ENCODE assay signal across 13 mouse cellular contexts in the genomic region with DNA sequence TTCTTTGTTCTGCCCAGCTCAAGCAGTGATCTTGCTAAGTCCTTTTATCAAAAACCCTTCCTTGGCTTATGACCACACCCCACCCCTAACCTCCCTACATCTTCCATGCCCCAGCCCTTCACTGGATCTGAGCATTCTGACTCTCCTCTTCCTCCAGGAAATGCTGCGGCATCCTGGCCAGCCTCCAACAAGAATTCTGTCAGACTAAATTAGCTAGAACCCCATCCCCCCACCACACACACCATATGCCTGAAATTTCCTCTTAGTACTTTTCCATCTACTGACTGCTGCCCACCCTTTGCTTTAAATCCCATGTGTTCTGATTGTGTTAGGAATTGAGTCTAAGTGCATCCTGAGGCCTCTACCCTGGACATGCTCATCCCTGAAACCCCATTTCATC. TPM values are rescaled to one million over a fixed set of nuclear protein-coding genes. Genes with fewer than 3 reads are reported as not detected.
DNase-seq lines count a peak whose midpoint lies in the region; ATAC-seq lines count a peak whose summit lies in the region.
"Had no signal": no experiment of that assay in that cellular context is flagged by ENCODE, and none has a peak within 500 bp of the region (broad histone marks: within the 10 kb centered on the region; RNA-seq: fewer than 3 reads in every experiment).

No protein-coding gene starts in this region.

- no peak overlapping the region for H3K9ac ChIP-seq in forebrain, embryonic 13.5 days
- H3K9ac ChIP-seq: hindbrain, embryonic 15.5 days; limb, embryonic 13.5 days; midbrain, embryonic 12.5 days had no signal

- ATAC-seq in forebrain, embryonic 13.5 days: peak; percentile 57; the same call in 1 of the 2 replicates

- H3K36me3 ChIP-seq in forebrain, embryonic 13.5 days (ENCODE audit: poor library complexity, severe bottlenecking): no peaks in the 10 kb centered on the region
- no peaks in the 10 kb centered on the region for H3K36me3 ChIP-seq in forebrain, embryonic 10.5 days (replicated peaks)
- H3K36me3 ChIP-seq: hindbrain, embryonic 15.5 days; limb, embryonic 13.5 days; midbrain, embryonic 12.5 days had no signal

- H3K27ac ChIP-seq in forebrain, embryonic 13.5 days: no peak overlapping the region
- H3K27ac ChIP-seq in forebrain, embryonic 10.5 days: no peak overlapping the region
- H3K27ac ChIP-seq: hindbrain, embryonic 15.5 days; limb, embryonic 13.5 days; midbrain, embryonic 12.5 days; stomach, postnatal 0 days had no signal

- no peaks in the 10 kb centered on the region for H3K9me3 ChIP-seq in forebrain, embryonic 13.5 days (replicated peaks)
- no peaks in the 10 kb centered on the region for H3K9me3 ChIP-seq in forebrain, embryonic 10.5 days
- H3K9me3 ChIP-seq: hindbrain, embryonic 15.5 days; limb, embryonic 13.5 days; midbrain, embryonic 12.5 days had no signal

- no peaks in the 10 kb centered on the region for H3K4me1 ChIP-seq in forebrain, embryonic 13.5 days
- H3K4me1 ChIP-seq in forebrain, embryonic 10.5 days: no peaks in the 10 kb centered on the region
- H3K4me1 ChIP-seq: hindbrain, embryonic 15.5 days; limb, embryonic 13.5 days; midbrain, embryonic 12.5 days had no signal

- no peak overlapping the region for H3K4me3 ChIP-seq in forebrain, embryonic 13.5 days
- H3K4me3 ChIP-seq in forebrain, embryonic 10.5 days: no peak overlapping the region
- H3K4me3 ChIP-seq: hindbrain, embryonic 15.5 days; limb, embryonic 13.5 days; midbrain, embryonic 12.5 days had no signal

- H3K4me2 ChIP-seq in forebrain, embryonic 13.5 days: no peak overlapping the region
- H3K4me2 ChIP-seq: hindbrain, embryonic 15.5 days; limb, embryonic 13.5 days; midbrain, embryonic 12.5 days had no signal

- 58% methylated on average over 1 of the region's 1 CpGs for WGBS in forebrain, embryonic 13.5 days
- 94% methylated on average over 1 of the region's 1 CpGs for WGBS in forebrain, embryonic 10.5 days

- intact Hi-C loops in left cerebral cortex, postnatal 14 days (cut with DNase I): no loop called here
- intact Hi-C loops in left cerebral cortex, postnatal 25 days (cut with DNase I): no loop called here

- DNase-seq in forebrain, embryonic 10.5 days (ENCODE audit: extremely low spot score, low spot score): no peak
- peak; percentile 38 to 50 for DNase-seq in left cerebral cortex, postnatal 14 days (ENCODE audit: low spot score in 2 of 2)
- no peak for DNase-seq in left cerebral cortex, adult 8-10 months (ENCODE audit: low spot score in 2 of 2)
- peak; percentile 13 to 33 for DNase-seq in frontal cortex, postnatal 10 days (ENCODE audit: low spot score in 2 of 2)
- peak; percentile 2 to 39 for DNase-seq in left cerebral cortex, postnatal 25 days (ENCODE audit: low spot score in 2 of 2)
- no peak for DNase-seq in urinary bladder, postnatal 36 days (ENCODE audit: low spot score in 2 of 2)
- no peak for DNase-seq in embryo, embryonic 10.5 days (ENCODE audit: low spot score)
- DNase-seq: cerebellum, adult 9-11 months had no signal

- H3K27me3 ChIP-seq in forebrain, embryonic 13.5 days: 0 out of 2 replicates have a peak, but pooled peaks cover 3% of the 10 kb centered on the region
- H3K27me3 ChIP-seq in forebrain, embryonic 10.5 days (ENCODE audit: poor library complexity, severe bottlenecking): peaks cover 95% of the 10 kb centered on the region

RNA-seq across cellular contexts. Expression of gene Tlr7, which starts 1.3 kb away (rescaled TPM):
- 0.15 and 0.18 TPM in 2 replicates for polyA plus RNA-seq in forebrain, embryonic 13.5 days (2015; fragmentation: Nextera tagmentation; extraction: Ambion mirVana)
- 0.15 and 0.19 TPM in 2 replicates for polyA plus RNA-seq in forebrain, embryonic 10.5 days (2016; fragmentation: Nextera tagmentation; extraction: Ambion mirVana)
- 1 to 10 TPM; 3.0 to 4.3 TPM for total RNA-seq in left cerebral cortex, postnatal 14 days (2021)
- 1 to 10 TPM; 1.8 to 8.8 (median 4.9) TPM for total RNA-seq in left cerebral cortex, adult 8-10 months (2022)
- total RNA-seq in left cerebral cortex, postnatal 25 days (2021): 1 to 10 TPM; 3.3 to 3.5 TPM

RNA-seq across cellular contexts. Expression of gene Prps2, which starts 53.5 kb away (rescaled TPM):
- polyA plus RNA-seq in forebrain, embryonic 13.5 days (2015; fragmentation: Nextera tagmentation; extraction: Ambion mirVana): 13.6 and 15.5 TPM in 2 replicates
- polyA plus RNA-seq in forebrain, embryonic 10.5 days (2016; fragmentation: Nextera tagmentation; extraction: Ambion mirVana): 25.8 and 28.1 TPM in 2 replicates
- 10 to 100 TPM; 23.1 to 27.6 TPM for total RNA-seq in left cerebral cortex, postnatal 14 days (2021)
- 10 to 100 TPM; 25.8 to 34.7 (median 27.9) TPM for total RNA-seq in left cerebral cortex, adult 8-10 months (2022)
- total RNA-seq in left cerebral cortex, postnatal 25 days (2021): 10 to 100 TPM; 26.0 to 26.1 TPM

Comparison
In these comparisons a context has a peak if more than half of its experiments do, and no peak if none do; other contexts are left out.
1. DNase-seq: peak in left cerebral cortex, postnatal 14 days (2 of 2), frontal cortex, postnatal 10 days (2 of 2) and left cerebral cortex, postnatal 25 days (2 of 2); none in forebrain, embryonic 10.5 days (single experiment), left cerebral cortex, adult 8-10 months (0 of 2), urinary bladder, postnatal 36 days (0 of 2) and embryo, embryonic 10.5 days (single experiment).